Mouse (Mus musculus) kidney, adult 2 months (tissue): ENCODE measurements around the gene Dhrs7. TPM values are rescaled to one million over a fixed set of nuclear protein-coding genes. Genes with fewer than 3 reads are reported as not detected.
A peak's percentile ranks its signal among the peaks of the same experiment; 100 is the strongest.
"Not testable (repeated sequence)": the region's sequence is repeated elsewhere in the genome, so short reads cannot be mapped to it uniquely, and the experiment has no call there.

ENCODE experiments used
- DNase-seq: peaks from one replicate; pipeline ENCODE4 v3.0.0; 2021
- H3K27ac ChIP-seq: fragments of 200-500 bp; 2 replicates; pipeline ENCODE4 v1.5.1; 2012; ENCODE audit warnings: low read depth, low read length, control low read depth, inconsistent platforms; ENCODE audit not compliant: insufficient read depth
- H3K27me3 ChIP-seq: fragments of 200-500 bp; replicated peaks from 2 replicates; pipeline ENCODE4 v1.6.1; 2012; ENCODE audit warnings: mild to moderate bottlenecking, moderate library complexity, low read length, inconsistent platforms; ENCODE audit not compliant: control insufficient read depth, insufficient read depth
- H3K36me3 ChIP-seq: fragments of 200-500 bp; 2 replicates; pipeline ENCODE4 v1.6.1; 2012; ENCODE audit warnings: mild to moderate bottlenecking, moderate library complexity, low read length, inconsistent platforms; ENCODE audit not compliant: control insufficient read depth, insufficient read depth
- H3K4me1 ChIP-seq: fragments of 200-500 bp; 2 replicates; pipeline ENCODE4 v1.6.1; 2011; ENCODE audit warnings: low read length; ENCODE audit not compliant: control insufficient read depth, insufficient read depth
- H3K4me3 ChIP-seq: fragments of 200-500 bp; 2 replicates; pipeline ENCODE4 v1.5.1; 2011; ENCODE audit warnings: mild to moderate bottlenecking, low read depth, low read length, control low read depth; ENCODE audit not compliant: insufficient read depth
- CTCF ChIP-seq: fragments of 200-500 bp; conservative IDR thresholded peaks from 2 replicates; pipeline ENCODE4 v1.5.1; 2011; ENCODE audit warnings: low read depth, mild to moderate bottlenecking, control low read depth, low read length, moderate library complexity, mixed read lengths; ENCODE audit not compliant: insufficient read depth, insufficient read length
- POLR2A ChIP-seq: fragments of 200-500 bp; IDR thresholded peaks from one replicate; pipeline ENCODE4 v1.6.1; 2011; ENCODE audit warnings: low read depth, low read length, control low read depth
- WGBS: fragments of 180-500 bp; shearing (Covaris S2); methylation state at CpG from one replicate; pipeline ENCODE4 v1.1.7; 2018; 5-methylcytosine and 5-hydroxymethylcytosine counted together
- polyA plus RNA-seq: library from polyadenylated mRNA; depleted of rRNA; stranded (reverse); fragments of >200 nt; gene quantifications from 2 replicates; pipeline ENCODE4 v1.2.3, GENCODE M21; 2012; rRNA removed

Gene Dhrs7
- polyA plus RNA-seq: 31.0 and 42.3 TPM in 2 replicates

- H3K27me3 ChIP-seq: no peaks in the 10 kb centered on the region
- no peaks in the 10 kb centered on the region for H3K36me3 ChIP-seq
- no peaks in the 10 kb centered on the region for H3K4me1 ChIP-seq
- peak within 1 kb of the TSS; percentile 54 for H3K27ac ChIP-seq
- DNase-seq: peak; percentile 90
- 1% methylated on average over 33 of the region's 33 CpGs for WGBS
- TF ChIP-seq CTCF (peak; percentile 14; the same call in 1 of the 2 replicates), POLR2A (no peak)
- H3K4me3 ChIP-seq: peak within 1 kb of the TSS; percentile 77
Observed at GRCm38 (mm10) chr12:72664735-72665337, at the start of gene Dhrs7. Gene Dhrs7 (minus strand): TSS chr12:72664909.

GRCm38 (mm10) chr12:72709981-72710380 lies 45.3 kb upstream of the Dhrs7 start:
- no peak overlapping the region for H3K4me3 ChIP-seq

DNA sequence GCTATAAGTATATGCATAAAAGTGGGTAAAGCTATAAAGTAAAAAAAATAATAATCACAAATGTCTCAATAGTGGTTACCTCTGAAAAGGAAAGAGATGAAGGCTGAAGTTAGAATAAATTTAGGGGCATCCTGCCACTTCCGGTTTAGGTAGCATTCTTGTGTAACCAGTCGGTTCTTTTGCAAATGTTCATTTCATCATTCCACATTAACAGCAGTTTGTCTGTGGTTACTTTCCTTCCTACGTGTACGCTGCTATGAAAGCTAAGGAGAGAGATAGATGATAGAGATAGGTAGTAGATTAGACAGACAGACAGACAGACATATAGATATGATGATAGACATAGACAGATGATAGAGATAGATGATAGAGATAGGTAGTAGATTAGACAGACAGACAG lies 39.4 kb upstream of the Dhrs7 start:
- TF ChIP-seq POLR2A (no peak), CTCF (no peak)
- DNase-seq: no peak
- H3K36me3 ChIP-seq: no peaks in the 10 kb centered on the region
- 86% methylated on average over 4 of the region's 4 CpGs for WGBS
- H3K27ac ChIP-seq: no peak overlapping the region
- H3K4me3 ChIP-seq: no peak overlapping the region
- H3K27me3 ChIP-seq: no peaks in the 10 kb centered on the region
- no peaks in the 10 kb centered on the region for H3K4me1 ChIP-seq

More at GRCm38 (mm10) chr12:72709981-72710380, 45.3 kb upstream of the Dhrs7 start:
- Histone ChIP-seq H3K27ac (no peak overlapping the region), H3K36me3 (no peaks in the 10 kb centered on the region), H3K27me3 (no peaks in the 10 kb centered on the region; the same call in 1 of the 2 replicates), H3K4me1 (no peaks in the 10 kb centered on the region)
- WGBS: 93% methylated on average over 3 of the region's 3 CpGs
- no peak for DNase-seq
- no peak for TF ChIP-seq POLR2A
- no peak for TF ChIP-seq CTCF

GRCm38 (mm10) chr12:72700013-72700412 lies 35.3 kb upstream of the Dhrs7 start:
- Histone ChIP-seq H3K36me3 (no peaks in the 10 kb centered on the region), H3K27me3 (no peaks in the 10 kb centered on the region), H3K4me1 (no peaks in the 10 kb centered on the region), H3K4me3 (no peak overlapping the region), H3K27ac (no peak overlapping the region)
- DNase-seq: no peak
- TF ChIP-seq CTCF: no peak
- no peak for TF ChIP-seq POLR2A
- WGBS: 33% methylated on average over 1 of the region's 1 CpGs

- WGBS: 26% methylated on average over 9 of the region's 9 CpGs
- no peaks in the 10 kb centered on the region for H3K36me3 ChIP-seq
- DNase-seq: peak; percentile 2
Observed at GRCm38 (mm10) chr12:72694901-72695463, 30.3 kb upstream of the Dhrs7 start.

GRCm38 (mm10) chr12:72694438-72694837 lies 29.7 kb upstream of the Dhrs7 start:
- no peak overlapping the region for H3K4me3 ChIP-seq
- H3K27me3 ChIP-seq: no peaks in the 10 kb centered on the region
- H3K27ac ChIP-seq: no peak overlapping the region
- no peak for TF ChIP-seq CTCF
- TF ChIP-seq POLR2A: no peak
- DNase-seq: peak; percentile 59
- 37% methylated on average over 12 of the region's 12 CpGs for WGBS
- H3K36me3 ChIP-seq: no peaks in the 10 kb centered on the region
- no peaks in the 10 kb centered on the region for H3K4me1 ChIP-seq

More at GRCm38 (mm10) chr12:72694901-72695463, 30.3 kb upstream of the Dhrs7 start:
- Histone ChIP-seq H3K27me3 (no peaks in the 10 kb centered on the region), H3K4me1 (no peaks in the 10 kb centered on the region), H3K4me3 (no peak overlapping the region), H3K27ac (no peak overlapping the region)
- TF ChIP-seq POLR2A: no peak
- peak; percentile 32 for TF ChIP-seq CTCF

DNA sequence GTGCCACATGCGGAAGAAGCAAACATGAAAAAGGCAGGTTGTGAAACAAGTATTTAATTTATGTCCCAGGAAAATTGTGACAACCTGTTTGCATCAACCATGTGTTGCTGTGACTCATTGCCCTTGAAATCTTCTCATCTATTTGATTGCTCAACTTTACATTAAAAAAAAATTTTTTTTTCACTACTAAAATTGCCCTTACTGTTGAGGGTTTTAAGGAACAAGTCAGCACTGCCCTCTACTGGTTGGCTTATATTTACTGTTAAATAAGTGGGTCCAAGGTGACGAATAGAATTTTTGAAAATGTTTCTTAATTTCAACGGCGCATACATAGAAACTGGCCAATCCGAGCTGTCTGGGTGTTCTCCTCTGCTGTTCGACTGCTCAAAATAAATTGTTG lies 29.2 kb upstream of the Dhrs7 start:
- H3K4me3 ChIP-seq: no peak overlapping the region
- H3K27me3 ChIP-seq: no peaks in the 10 kb centered on the region
- peak; percentile 40 for DNase-seq
- no peaks in the 10 kb centered on the region for H3K36me3 ChIP-seq
- TF ChIP-seq CTCF: 0 out of 2 replicates have a peak, but pooled peaks have one; percentile 0
- no peak for TF ChIP-seq POLR2A
- WGBS: 41% methylated on average over 6 of the region's 6 CpGs
- no peaks in the 10 kb centered on the region for H3K4me1 ChIP-seq
- no peak overlapping the region for H3K27ac ChIP-seq

GRCm38 (mm10) chr12:72688281-72688680 lies 23.6 kb upstream of the Dhrs7 start:
- WGBS: 77% methylated on average over 2 of the region's 2 CpGs
- DNase-seq, H3K27me3 ChIP-seq, H3K4me1 ChIP-seq, H3K36me3 ChIP-seq, H3K27ac ChIP-seq, H3K4me3 ChIP-seq: not testable (repeated sequence)

DNA sequence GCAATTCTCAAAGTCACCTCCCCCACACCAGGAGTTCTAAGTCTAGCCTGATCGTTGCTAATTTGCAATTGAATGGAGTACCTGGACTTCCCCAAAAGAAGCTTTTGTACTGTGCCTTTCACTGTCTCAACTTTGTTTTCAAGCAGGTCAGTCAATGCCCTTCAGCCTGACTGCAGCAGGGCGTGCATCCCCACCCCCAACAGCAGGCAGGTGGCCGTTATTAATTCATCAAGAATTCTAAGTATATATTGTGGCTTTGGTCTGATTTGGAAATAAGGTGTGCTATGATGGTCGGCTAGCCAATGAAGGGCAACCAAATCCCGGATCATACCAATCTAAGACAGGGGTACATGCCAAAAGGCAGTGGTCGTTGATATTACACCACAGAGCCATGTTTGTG lies 23.0 kb upstream of the Dhrs7 start:
- not testable (repeated sequence) for H3K27me3 ChIP-seq, H3K36me3 ChIP-seq, H3K4me3 ChIP-seq, H3K27ac ChIP-seq, DNase-seq, H3K4me1 ChIP-seq
- WGBS: 39% methylated on average over 6 of the region's 6 CpGs

GRCm38 (mm10) chr12:72686566-72686965 lies 21.9 kb upstream of the Dhrs7 start:
- H3K27me3 ChIP-seq, H3K36me3 ChIP-seq, H3K4me1 ChIP-seq, DNase-seq, H3K27ac ChIP-seq, H3K4me3 ChIP-seq: not testable (repeated sequence)
- WGBS: 84% methylated on average over 4 of the region's 4 CpGs
